Mouse (Mus musculus): ENCODE results near the gene Msl2. TPM values are rescaled to one million over a fixed set of nuclear protein-coding genes. Genes with fewer than 3 reads are reported as not detected.

Gene Msl2
- polyA plus RNA-seq, 1 experiment, result 27.6 TPM

GRCm38 (mm10) chr9:101057156-101057555 lies 16.7 kb upstream of the Msl2 start:
- H3K36me3 ChIP-seq (ENCODE audit: control insufficient read depth, insufficient read depth, low read length), result no peaks in the 10 kb centered on the region
- DNase-seq (ENCODE audit: low read depth in 1 of 2, low spot score in 2 of 2), result no peak
- H3K27ac ChIP-seq (ENCODE audit: insufficient read depth, low read length), result no peak overlapping the region
- TF ChIP-seq POLR2A (IDR thresholded peaks at IDR 0.05; ENCODE audit: low read depth, low read length) (no peak), CTCF (IDR thresholded peaks at IDR 0.05; ENCODE audit: extremely low read depth, insufficient read depth, insufficient read length, insufficient replicate concordance) (no peak)
- WGBS, result 87% methylated on average over 4 of the region's 4 CpGs
- H3K27me3 ChIP-seq (ENCODE audit: control insufficient read depth, insufficient read depth, low read length), result no peaks in the 10 kb centered on the region; the same call in 1 of the 2 replicates
- H3K4me3 ChIP-seq (ENCODE audit: extremely low read depth, insufficient read depth, insufficient read length), result no peak overlapping the region
- no peaks in the 10 kb centered on the region; the same call in 1 of the 2 replicates for H3K4me1 ChIP-seq (ENCODE audit: control insufficient read depth, insufficient read depth, insufficient read length)

GRCm38 (mm10) chr9:101061035-101061434 lies 12.9 kb upstream of the Msl2 start:
- no peak; the same call in 1 of the 2 replicates for TF ChIP-seq POLR2A (IDR thresholded peaks at IDR 0.05; ENCODE audit: low read depth, low read length)
- no peak for TF ChIP-seq CTCF (IDR thresholded peaks at IDR 0.05; ENCODE audit: extremely low read depth, insufficient read depth, insufficient read length, insufficient replicate concordance)
- Histone ChIP-seq H3K4me3 (ENCODE audit: extremely low read depth, insufficient read depth, insufficient read length) (no peak overlapping the region), H3K27ac (ENCODE audit: insufficient read depth, low read length) (peak overlapping the region; percentile 54), H3K27me3 (ENCODE audit: control insufficient read depth, insufficient read depth, low read length) (no peaks in the 10 kb centered on the region), H3K4me1 (ENCODE audit: control insufficient read depth, insufficient read depth, insufficient read length) (no peaks in the 10 kb centered on the region; the same call in 1 of the 2 replicates), H3K36me3 (ENCODE audit: control insufficient read depth, insufficient read depth, low read length) (no peaks in the 10 kb centered on the region)
- 28% methylated on average over 11 of the region's 11 CpGs for WGBS
- DNase-seq (ENCODE audit: low read depth in 1 of 2, low spot score in 2 of 2), result peak; percentile 38 to 87

- no peak overlapping the region for H3K27ac ChIP-seq (ENCODE audit: insufficient read depth, low read length)
- no peak for DNase-seq (ENCODE audit: low read depth in 1 of 2, low spot score in 2 of 2)
- H3K27me3 ChIP-seq (ENCODE audit: control insufficient read depth, insufficient read depth, low read length), result no peaks in the 10 kb centered on the region
- no peak for TF ChIP-seq POLR2A (IDR thresholded peaks at IDR 0.05; ENCODE audit: low read depth, low read length)
- no peak for TF ChIP-seq CTCF (IDR thresholded peaks at IDR 0.05; ENCODE audit: extremely low read depth, insufficient read depth, insufficient read length, insufficient replicate concordance)
- WGBS, result 91% methylated on average over 6 of the region's 6 CpGs
- no peaks in the 10 kb centered on the region; the same call in 1 of the 2 replicates for H3K4me1 ChIP-seq (ENCODE audit: control insufficient read depth, insufficient read depth, insufficient read length)
- H3K36me3 ChIP-seq (ENCODE audit: control insufficient read depth, insufficient read depth, low read length), result no peaks in the 10 kb centered on the region
- H3K4me3 ChIP-seq (ENCODE audit: extremely low read depth, insufficient read depth, insufficient read length), result no peak overlapping the region
Measured at GRCm38 (mm10) chr9:101062253-101062780, 11.6 kb upstream of the Msl2 start.

- H3K36me3 ChIP-seq (ENCODE audit: control insufficient read depth, insufficient read depth, low read length), result no peaks in the 10 kb centered on the region
- H3K4me1 ChIP-seq (ENCODE audit: control insufficient read depth, insufficient read depth, insufficient read length), result no peaks in the 10 kb centered on the region; the same call in 1 of the 2 replicates
- TF ChIP-seq CTCF (IDR thresholded peaks at IDR 0.05; ENCODE audit: extremely low read depth, insufficient read depth, insufficient read length, insufficient replicate concordance) (no peak), POLR2A (IDR thresholded peaks at IDR 0.05; ENCODE audit: low read depth, low read length) (no peak)
- H3K27ac ChIP-seq (ENCODE audit: insufficient read depth, low read length), result no peak overlapping the region
- no peak for DNase-seq (ENCODE audit: low read depth in 1 of 2, low spot score in 2 of 2)
- WGBS, result 94% methylated on average over 3 of the region's 3 CpGs
- H3K27me3 ChIP-seq (ENCODE audit: control insufficient read depth, insufficient read depth, low read length), result no peaks in the 10 kb centered on the region
- no peak overlapping the region for H3K4me3 ChIP-seq (ENCODE audit: extremely low read depth, insufficient read depth, insufficient read length)
Measured at GRCm38 (mm10) chr9:101065076-101065602, 8.8 kb upstream of the Msl2 start.

GRCm38 (mm10) chr9:101069781-101070180 lies 4.1 kb upstream of the Msl2 start:
- 98% methylated on average over 3 of the region's 3 CpGs for WGBS
- DNase-seq (ENCODE audit: low read depth in 1 of 2, low spot score in 2 of 2), result no peak

GRCm38 (mm10) chr9:101072506-101072905 lies 1.4 kb upstream of the Msl2 start:
- TF ChIP-seq CTCF (IDR thresholded peaks at IDR 0.05; ENCODE audit: extremely low read depth, insufficient read depth, insufficient read length, insufficient replicate concordance) (no peak), POLR2A (IDR thresholded peaks at IDR 0.05; ENCODE audit: low read depth, low read length) (no peak)
- no peak for DNase-seq (ENCODE audit: low read depth in 1 of 2, low spot score in 2 of 2)
- Histone ChIP-seq H3K27ac (ENCODE audit: insufficient read depth, low read length) (no peak overlapping the region), H3K4me3 (ENCODE audit: extremely low read depth, insufficient read depth, insufficient read length) (no peak overlapping the region), H3K27me3 (ENCODE audit: control insufficient read depth, insufficient read depth, low read length) (no peaks in the 10 kb centered on the region), H3K4me1 (ENCODE audit: control insufficient read depth, insufficient read depth, insufficient read length) (no peaks in the 10 kb centered on the region; the same call in 1 of the 2 replicates), H3K36me3 (ENCODE audit: control insufficient read depth, insufficient read depth, low read length) (no peaks in the 10 kb centered on the region)
- WGBS, result 30% methylated on average over 5 of the region's 5 CpGs

More at GRCm38 (mm10) chr9:101069781-101070180, 4.1 kb upstream of the Msl2 start:
- TF ChIP-seq CTCF (IDR thresholded peaks at IDR 0.05; ENCODE audit: extremely low read depth, insufficient read depth, insufficient read length, insufficient replicate concordance) (no peak), POLR2A (IDR thresholded peaks at IDR 0.05; ENCODE audit: low read depth, low read length) (no peak)
- Histone ChIP-seq H3K36me3 (ENCODE audit: control insufficient read depth, insufficient read depth, low read length) (no peaks in the 10 kb centered on the region), H3K27me3 (ENCODE audit: control insufficient read depth, insufficient read depth, low read length) (no peaks in the 10 kb centered on the region), H3K4me1 (ENCODE audit: control insufficient read depth, insufficient read depth, insufficient read length) (no peaks in the 10 kb centered on the region; the same call in 1 of the 2 replicates), H3K4me3 (ENCODE audit: extremely low read depth, insufficient read depth, insufficient read length) (no peak overlapping the region), H3K27ac (ENCODE audit: insufficient read depth, low read length) (no peak overlapping the region)

All from spleen, adult 2 months (tissue).